Mouse (Mus musculus): ENCODE measurements around the gene Clint1.

The Clint1 gene

DNA sequence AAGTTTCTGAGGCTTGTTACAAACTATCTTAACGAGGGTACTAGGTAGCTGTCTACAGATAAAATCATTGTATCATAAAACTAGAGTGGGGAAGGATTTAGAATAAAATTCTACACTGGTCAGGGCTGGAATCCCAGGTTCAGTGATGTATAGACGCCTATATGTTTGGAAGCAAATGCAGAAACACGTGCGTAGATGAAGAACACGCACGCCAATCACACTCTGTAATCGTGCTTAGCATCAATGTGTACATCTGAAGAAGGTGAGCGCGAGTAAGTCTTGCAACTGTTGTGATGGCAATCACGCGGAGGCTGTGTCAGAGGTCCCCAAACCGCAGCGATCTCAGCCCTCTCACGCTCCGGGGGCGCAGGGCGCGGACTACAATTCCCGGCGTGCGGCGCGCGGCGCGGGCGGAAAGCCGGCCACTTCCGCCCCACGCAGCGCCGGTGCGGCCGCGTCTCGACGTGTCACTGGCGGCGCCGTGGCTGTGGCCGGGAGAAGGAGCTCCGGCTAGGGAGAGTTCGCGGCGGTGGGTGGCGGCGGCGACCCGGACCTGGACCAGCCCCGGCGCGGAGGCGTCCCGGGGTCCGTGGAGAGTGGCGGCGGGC, at the start of gene Clint1:
Gene Clint1 (plus strand): TSS at position 536 of the 608 bp plus-strand sequence.
- DNase-seq, result peak; percentile 86 to 90

- DNase-seq, result no peak
Observed at GRCm38 (mm10) chr11:45804068-45804467, 47.8 kb upstream of the Clint1 start.

- no peak for DNase-seq
Observed at GRCm38 (mm10) chr11:45805312-45805772, 46.5 kb upstream of the Clint1 start.

- DNase-seq, result no peak
Observed at GRCm38 (mm10) chr11:45805810-45806209, 46.0 kb upstream of the Clint1 start.

DNA sequence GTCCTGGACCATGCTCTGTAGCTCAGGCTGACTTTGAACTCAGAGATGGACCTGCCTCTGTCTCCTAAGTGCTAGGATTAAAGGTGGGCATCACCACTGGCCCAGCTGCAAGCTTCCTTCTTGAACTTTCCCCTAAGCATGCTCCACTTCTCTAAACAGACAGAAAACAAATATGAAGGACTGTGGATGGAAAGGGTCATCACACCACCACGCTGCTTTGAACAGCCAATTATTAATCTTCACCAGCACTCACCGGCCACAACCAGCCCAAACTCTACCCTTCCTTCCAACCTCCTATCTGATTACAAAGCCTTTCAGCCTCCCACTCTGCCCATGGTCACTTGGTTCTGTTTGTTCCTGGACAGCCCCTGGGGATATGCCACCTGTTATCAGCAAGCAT, 45.6 kb upstream of the Clint1 start:
- no peak for DNase-seq

DNA sequence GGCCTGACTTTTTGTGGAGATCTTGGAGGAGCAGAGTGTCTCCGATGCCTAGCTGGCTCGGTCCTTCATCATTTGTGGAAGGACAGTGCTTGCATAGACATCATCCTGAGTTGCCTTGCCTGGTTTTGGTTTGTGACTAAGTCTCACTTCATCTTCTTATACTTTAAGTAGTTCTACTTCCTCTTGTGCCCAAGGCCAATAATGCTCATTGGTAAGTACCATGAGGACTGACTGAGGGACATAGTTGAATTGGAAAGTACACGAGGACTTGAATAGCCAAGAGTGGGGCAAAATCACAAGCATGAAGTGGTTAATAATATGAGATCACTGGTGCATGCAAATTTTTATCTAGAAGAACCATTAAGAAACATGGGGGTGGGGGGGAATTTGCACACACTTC, 45.0 kb upstream of the Clint1 start:
- DNase-seq, result no peak

DNA sequence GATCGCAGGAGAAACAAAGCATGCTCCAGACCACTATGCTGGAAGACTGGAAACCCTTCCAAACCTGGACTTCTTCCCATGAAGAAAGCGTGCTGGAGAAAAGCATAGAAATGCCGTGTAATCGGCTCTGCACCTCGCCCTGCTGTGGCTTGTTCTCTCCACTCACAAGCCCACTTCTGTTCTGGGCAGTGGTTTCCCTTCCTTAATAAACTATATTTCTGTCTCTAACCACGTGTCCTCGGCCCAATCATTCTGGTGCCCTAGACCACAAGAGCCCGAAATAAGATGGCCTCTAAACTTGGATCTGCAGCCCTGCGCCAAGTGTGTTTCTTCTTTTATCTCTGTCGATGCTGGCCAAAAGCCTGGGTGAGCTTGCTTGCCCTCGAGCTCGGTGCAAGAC, 44.0 kb upstream of the Clint1 start:
- no peak for DNase-seq

- no peak for DNase-seq
Observed at GRCm38 (mm10) chr11:45809424-45809823, 42.4 kb upstream of the Clint1 start.

DNA sequence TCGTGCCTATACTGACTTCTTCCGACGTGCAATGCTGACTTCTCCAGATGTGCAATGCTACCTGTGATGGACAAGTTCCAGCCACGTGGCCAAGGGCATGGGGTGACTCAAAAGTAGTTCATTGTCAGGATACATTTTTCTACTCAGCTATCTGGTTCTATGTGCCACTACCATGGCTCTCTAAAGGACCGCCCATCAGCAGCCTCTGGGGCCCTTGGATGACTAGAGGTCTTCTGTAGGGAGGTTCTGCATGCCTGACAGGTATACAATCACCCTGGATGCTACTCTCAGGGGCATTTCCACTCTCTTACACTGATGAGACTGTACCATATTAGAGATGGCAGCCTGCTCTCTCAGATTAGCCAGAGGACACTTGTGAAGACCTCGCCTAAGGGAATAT, 41.8 kb upstream of the Clint1 start:
- DNase-seq, result no peak

GRCm38 (mm10) chr11:45810805-45811204, 41.0 kb upstream of the Clint1 start:
- no peak for DNase-seq

DNA sequence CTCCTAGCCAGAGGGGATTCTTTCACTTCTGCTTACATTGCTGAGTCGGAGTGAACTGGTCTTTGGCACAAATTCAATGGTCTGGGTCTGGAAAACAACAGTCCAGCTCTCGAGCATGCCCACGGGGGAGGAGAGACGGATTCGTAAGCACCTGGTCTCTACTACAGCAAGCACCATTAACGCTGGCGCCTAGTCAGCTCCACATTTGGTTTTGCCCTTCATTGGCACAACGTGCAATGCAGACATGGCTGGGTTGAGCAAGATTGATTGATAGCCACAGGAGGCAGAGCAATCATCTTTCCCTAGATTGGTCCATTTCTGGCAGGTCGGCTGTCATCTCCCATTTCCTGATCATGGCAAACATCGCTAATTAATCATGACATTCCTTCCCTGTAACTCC, 36.2 kb upstream of the Clint1 start:
- no peak for DNase-seq

GRCm38 (mm10) chr11:45816712-45817111, 35.1 kb upstream of the Clint1 start:
- DNase-seq, result no peak

DNA sequence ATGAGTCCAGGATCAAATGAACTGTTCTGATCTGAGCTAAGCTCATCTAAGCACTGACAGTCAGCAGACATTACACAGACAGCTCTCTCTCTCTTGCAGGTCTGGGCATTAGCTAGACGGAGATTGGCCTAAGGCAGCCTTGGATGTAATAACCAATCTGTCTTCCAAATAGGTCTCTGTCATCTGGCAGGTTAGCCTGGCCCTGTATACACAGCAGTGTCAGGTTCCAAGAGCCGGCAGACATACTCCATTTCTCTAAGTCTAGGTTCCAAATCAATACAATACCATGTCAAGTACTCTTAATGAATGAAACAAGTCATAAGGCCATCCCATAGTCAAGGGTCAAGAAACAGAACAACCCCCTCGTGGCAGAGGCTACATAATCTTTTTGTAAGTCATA, 33.9 kb upstream of the Clint1 start:
- no peak for DNase-seq

DNA sequence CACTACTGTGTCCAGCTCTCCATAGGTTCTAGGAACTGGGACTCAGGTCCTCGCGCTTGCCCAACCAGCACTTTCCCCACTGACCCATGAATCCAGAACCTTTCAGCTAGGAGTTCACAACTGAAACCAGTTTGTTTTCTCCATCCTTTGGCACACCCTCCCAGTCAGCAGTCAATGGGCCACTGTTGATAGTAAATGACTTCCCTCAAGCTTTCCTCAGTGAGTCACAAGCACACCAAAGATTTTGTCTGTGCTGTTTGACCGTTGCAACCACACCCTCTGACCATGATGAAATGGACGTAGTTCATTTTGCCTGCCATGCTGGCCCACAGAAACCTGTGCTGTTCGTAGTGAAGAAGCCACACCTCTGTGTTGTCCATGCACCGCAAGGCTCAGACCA, 30.9 kb upstream of the Clint1 start:
- DNase-seq, result no peak

- DNase-seq, result no peak
Observed at GRCm38 (mm10) chr11:45830112-45830511, 21.7 kb upstream of the Clint1 start.

- no peak for DNase-seq
Observed at GRCm38 (mm10) chr11:45830743-45831310, 21.0 kb upstream of the Clint1 start.

DNA sequence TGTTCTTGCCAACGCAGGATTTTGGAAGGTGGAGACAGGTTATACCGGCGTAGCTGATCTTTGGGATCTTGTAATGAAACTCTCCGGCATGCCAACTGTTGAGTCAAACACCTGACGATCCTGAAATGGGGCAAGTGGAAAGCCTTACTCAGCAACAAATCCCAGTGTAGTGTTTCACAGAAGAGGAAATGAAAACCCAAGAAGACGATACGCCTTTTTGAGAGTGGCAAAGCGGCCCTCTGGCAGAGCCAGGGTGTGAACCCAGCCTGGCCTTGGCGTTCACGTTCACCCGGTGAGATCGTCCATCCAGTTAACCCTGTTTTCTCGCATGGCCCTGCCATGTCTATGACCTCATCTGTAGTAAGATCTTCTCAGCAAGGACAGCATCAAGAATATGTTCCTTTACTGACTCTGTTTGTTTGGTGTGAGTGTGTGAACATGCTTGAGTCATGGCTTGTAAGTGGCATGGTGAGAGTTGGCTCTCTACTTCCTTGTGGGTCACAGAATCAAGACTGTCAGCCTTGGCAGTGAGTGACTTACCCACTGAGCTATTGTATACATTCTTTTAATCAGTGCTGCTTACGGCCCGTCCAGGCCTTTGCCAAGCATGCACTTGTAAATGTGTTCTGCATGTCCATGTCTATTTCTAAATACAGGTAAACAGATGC, 20.2 kb upstream of the Clint1 start:
- no peak for DNase-seq

DNA sequence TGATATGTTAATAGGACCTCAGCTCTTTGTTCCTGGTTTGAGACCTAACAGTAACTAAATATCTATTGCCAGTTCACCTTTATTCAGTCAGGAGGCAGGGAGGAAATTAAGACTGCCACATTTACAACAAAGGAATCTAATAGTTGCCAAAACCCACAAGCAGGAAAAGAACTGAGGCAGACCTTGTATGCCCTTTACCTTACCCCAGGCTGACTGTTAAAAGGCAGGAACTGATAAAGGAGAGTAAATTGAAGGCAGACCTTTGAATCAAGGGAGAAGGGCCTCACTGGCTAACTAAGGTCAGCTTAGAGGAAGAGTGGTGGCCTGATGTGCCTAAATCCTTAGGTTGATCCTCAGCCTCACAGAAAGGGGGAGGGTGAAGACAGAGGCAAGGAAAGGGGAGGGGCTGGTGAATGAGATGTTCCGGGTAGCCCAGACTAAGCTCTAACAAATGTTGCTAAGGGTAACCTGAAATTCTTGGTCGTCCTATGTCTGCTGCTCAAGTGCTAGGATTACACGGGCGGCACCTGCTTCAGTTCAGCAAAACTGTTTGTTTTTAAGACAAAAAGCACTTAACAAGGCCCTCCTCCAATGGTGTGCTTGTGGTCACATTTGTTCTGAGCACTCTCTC, 16.1 kb upstream of the Clint1 start:
- no peak for DNase-seq

DNA sequence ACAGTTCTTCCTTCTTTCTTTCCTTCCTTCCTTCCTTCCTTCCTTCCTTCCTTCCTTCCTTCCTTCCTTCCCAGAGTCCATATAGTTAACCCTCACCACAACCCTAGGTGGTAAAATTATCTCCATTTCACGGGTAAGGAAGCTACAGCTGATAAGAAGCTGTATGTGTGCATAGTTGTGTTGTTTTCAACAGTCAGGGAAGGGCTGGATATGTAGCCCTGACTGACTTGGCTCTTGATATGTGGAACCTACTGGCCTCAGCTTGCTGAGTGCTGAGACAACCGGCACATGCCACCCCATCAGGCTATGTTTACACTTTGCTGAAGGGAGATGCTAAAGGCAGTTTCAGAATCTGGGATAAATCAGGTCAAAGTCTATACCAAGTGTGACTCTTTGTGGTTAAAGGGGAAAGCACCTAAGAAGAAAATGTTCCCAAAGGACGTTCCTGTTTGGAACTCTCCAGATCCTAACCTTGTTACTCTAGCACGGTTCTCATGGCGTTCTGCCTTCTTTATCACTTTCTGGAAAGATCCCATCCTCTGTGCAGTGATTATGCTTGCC, 14.5 kb upstream of the Clint1 start:
- no peak for DNase-seq

DNA sequence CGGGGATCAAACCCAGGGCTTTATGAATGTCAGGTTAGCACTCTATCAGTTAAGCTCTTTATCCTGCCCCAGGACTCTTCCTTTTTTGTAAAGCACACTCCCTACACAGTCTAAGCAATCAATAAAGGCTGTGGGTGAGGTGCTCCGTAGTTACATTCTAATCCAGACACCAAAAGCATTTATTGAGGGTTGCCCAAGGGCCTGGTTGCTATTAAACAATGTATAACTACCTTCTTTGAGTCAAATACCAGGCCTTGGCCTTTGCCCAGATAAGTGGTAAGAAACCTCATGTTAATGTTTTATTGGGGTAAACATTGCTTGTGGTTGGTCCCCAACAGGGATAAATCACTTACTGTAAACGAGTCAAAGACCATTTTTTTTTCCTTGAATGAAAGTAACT, 13.4 kb upstream of the Clint1 start:
- no peak for DNase-seq

DNA sequence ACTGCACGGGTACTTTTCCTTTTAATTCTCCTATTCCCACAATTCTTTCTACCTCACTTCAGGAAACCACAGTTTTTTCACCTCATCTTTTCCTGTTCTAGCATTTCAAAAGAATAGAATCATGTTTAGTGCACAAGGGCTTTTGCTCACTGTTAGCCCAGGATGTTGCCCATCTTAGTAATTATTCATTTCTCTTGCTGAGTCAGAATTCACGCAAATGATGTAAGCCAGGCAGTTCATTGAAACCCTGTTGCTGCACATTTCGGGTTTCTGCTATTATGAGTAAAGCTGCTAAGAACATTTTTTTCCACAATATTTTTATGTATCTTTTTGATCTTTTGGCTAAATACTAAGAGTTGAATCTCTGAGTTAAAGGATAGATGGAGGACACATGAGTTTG, 11.5 kb upstream of the Clint1 start:
- no peak for DNase-seq

DNA sequence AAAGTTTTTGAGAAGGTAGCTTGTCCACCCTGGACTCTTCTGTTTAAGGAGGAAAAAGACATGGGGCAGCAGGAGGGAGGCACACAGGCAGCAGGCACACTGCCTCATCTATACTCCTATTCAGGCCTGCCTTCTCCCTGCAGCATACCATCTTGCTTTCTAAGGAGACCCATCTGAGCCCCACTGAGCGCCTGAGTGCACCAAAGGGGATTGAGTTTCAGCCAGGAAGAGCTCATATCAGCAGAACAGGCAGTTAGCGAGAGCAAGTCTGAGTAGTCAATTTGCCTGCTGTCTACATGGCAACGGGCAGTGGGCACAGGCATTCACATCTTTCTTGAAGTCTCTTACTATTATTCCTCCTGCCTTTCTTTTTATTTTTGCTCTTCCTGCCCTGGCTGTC, 5.8 kb upstream of the Clint1 start:
- DNase-seq, result no peak

- peak; percentile 26 to 41 for DNase-seq
Observed at GRCm38 (mm10) chr11:45847548-45847947, 4.3 kb upstream of the Clint1 start.

GRCm38 (mm10) chr11:45848253-45848652, 3.6 kb upstream of the Clint1 start:
- no peak for DNase-seq

Measured in thymus, postnatal 36 days (tissue).